Mouse (Mus musculus) embryonic facial prominence, embryonic 11.5 days (tissue): ENCODE results near the gene Sytl2. TPM values are rescaled to one million over a fixed set of nuclear protein-coding genes. Genes with fewer than 3 reads are reported as not detected.

ENCODE experiments used
- ATAC-seq: fragments of 200-750 bp; cut with Nextera tagmentation; replicated peaks from 2 replicates; pipeline ENCODE4 v1.8.0; 2017; ENCODE audit warnings: low read depth; ENCODE audit not compliant: insufficient number of reproducible peaks, low FRiP score, low TSS enrichment
- DNase-seq: peaks from one replicate; pipeline ENCODE4 v3.0.0-alpha.2; 2015; ENCODE audit warnings: low spot score
- H3K27ac ChIP-seq: fragments of 300-500 bp; sonication (generic); replicated peaks from 2 replicates; pipeline ENCODE4 v1.5.1; 2014; ENCODE audit warnings: mild to moderate bottlenecking, low read depth, low read length, control low read depth
- H3K27me3 ChIP-seq: fragments of 300-500 bp; sonication (generic); 2 replicates; pipeline ENCODE4 v1.6.1; 2014; ENCODE audit warnings: mild to moderate bottlenecking, low read length, moderate library complexity, mixed read lengths; ENCODE audit not compliant: control insufficient read depth, insufficient read depth
- H3K36me3 ChIP-seq: fragments of 300-500 bp; sonication (generic); replicated peaks from 2 replicates; pipeline ENCODE4 v1.6.1; 2014; ENCODE audit warnings: low read depth, mild to moderate bottlenecking, low read length, moderate library complexity, mixed read lengths; ENCODE audit not compliant: control insufficient read depth, insufficient read depth
- H3K4me1 ChIP-seq: fragments of 300-500 bp; sonication (generic); 2 replicates; pipeline ENCODE4 v1.6.1; 2014; ENCODE audit warnings: low read length, mixed read lengths; ENCODE audit not compliant: control insufficient read depth, insufficient read depth
- H3K4me2 ChIP-seq: fragments of 300-500 bp; sonication (generic); 2 replicates; pipeline ENCODE4 v1.6.1; 2014; ENCODE audit warnings: low read depth, mild to moderate bottlenecking, control low read depth, low read length, moderate library complexity
- H3K4me3 ChIP-seq: fragments of 300-500 bp; sonication (generic); 2 replicates; pipeline ENCODE4 v1.5.1; 2014; ENCODE audit warnings: low read depth, low read length, control low read depth
- H3K9ac ChIP-seq: fragments of 300-500 bp; sonication (generic); replicated peaks from 2 replicates; pipeline ENCODE4 v1.6.1; 2014; ENCODE audit warnings: mild to moderate bottlenecking, control low read depth, low read length
- H3K9me3 ChIP-seq: fragments of 300-500 bp; sonication (generic); replicated peaks from 2 replicates; pipeline ENCODE4 v1.6.1; 2016; ENCODE audit warnings: mild to moderate bottlenecking, low read length, inconsistent platforms, mixed read lengths; ENCODE audit not compliant: control insufficient read depth
- WGBS: fragments of 180-500 bp; shearing (Covaris S2); extraction: QIAGEN DNeasy Blood & Tissue Kit; methylation state at CpG from one replicate; pipeline ENCODE4 v1.1.7; 2014; 5-methylcytosine and 5-hydroxymethylcytosine counted together
- polyA plus RNA-seq: library from polyadenylated mRNA; unstranded; fragments of >200 nt; fragmentation: Nextera tagmentation; extraction: Ambion mirVana; gene quantifications from 2 replicates; pipeline ENCODE4 v1.2.1, GENCODE M21; 2014

The Sytl2 gene
- polyA plus RNA-seq, 1 experiment from 2014 or later: 5.2 TPM

DNA sequence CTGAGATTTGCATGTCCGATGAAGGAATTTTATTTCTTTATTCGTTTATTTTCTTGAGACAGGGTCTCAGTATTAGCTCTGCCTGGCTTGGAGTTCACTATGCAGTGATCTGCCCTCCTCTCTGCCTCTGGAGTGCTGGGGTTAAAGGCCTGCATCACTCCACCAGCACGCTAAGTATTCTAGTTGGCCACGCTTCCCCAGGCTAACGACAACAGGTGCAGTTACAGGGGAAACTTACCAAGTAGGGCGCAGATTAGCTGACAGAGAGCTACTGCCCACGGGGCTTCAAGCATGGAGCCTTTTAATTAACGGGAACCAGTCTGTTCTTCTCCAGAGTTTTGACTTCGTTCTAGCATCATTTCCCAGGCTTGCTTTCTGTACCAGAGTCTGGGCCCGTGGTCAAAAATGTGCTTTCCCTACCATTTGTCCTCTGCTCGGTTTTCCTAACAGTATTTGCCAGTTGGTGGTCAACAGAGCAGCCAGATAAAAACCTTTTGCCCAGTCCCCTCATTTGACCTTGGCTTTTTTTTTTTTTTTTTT lies 27.4 kb upstream of the Sytl2 start:
- no peak overlapping the region for H3K4me3 ChIP-seq
- no peak for DNase-seq
- H3K4me1 ChIP-seq: no peaks in the 10 kb centered on the region
- H3K4me2 ChIP-seq: no peak overlapping the region
- no peaks in the 10 kb centered on the region for H3K27me3 ChIP-seq
- H3K36me3 ChIP-seq: no peaks in the 10 kb centered on the region
- no peaks in the 10 kb centered on the region for H3K9me3 ChIP-seq
- 64% methylated on average over 11 of the region's 11 CpGs for WGBS
- ATAC-seq: no peak
- no peak overlapping the region for H3K9ac ChIP-seq
- H3K27ac ChIP-seq: no peak overlapping the region

DNA sequence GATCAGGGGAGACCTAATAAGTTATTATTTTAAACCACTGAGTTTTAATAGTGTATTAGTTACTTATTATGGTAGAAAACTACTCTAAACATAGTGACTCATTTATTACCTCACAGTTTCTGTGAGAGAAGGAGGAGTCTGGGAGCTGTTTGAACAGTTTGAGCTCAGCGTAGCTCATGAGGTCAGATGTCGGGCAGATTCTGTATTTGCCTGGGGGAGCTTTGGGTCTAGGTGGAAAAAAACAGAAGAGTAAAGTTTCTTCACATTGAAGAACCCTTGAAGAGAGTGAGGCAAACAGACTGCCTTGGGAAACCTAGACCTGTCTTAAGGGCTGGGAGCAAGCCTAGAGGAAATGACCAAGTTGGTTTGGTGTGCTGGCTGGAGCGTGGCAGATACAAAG lies 24.8 kb upstream of the Sytl2 start:
- no peak for DNase-seq
- H3K36me3 ChIP-seq: no peaks in the 10 kb centered on the region
- H3K27ac ChIP-seq: no peak overlapping the region
- H3K9me3 ChIP-seq: no peaks in the 10 kb centered on the region
- no peak for ATAC-seq
- H3K4me3 ChIP-seq: no peak overlapping the region
- no peak overlapping the region for H3K9ac ChIP-seq
- H3K4me1 ChIP-seq: no peaks in the 10 kb centered on the region
- WGBS: 57% methylated on average over 3 of the region's 3 CpGs
- H3K27me3 ChIP-seq: no peaks in the 10 kb centered on the region
- H3K4me2 ChIP-seq: no peak overlapping the region

DNA sequence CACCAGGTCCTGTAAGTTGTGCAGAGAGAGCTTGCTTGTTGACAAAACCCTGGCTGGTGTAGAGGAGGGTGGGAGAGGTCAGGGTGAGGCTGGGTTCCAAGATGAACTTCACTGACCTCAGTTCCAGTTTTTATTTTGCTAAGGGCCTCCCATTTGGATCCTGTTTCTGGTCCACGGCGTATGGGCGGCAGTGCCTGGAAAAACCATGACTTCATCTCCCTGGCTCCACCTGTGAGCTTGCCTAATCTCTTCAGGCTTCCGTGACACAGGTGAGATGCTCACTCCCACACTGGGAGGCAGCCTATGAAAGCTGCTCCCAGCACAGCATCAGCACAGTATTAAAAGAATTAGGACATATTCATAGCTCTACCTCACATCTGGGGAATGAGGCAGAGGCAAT lies 24.3 kb upstream of the Sytl2 start:
- Histone ChIP-seq H3K9ac (no peak overlapping the region), H3K27ac (no peak overlapping the region), H3K27me3 (no peaks in the 10 kb centered on the region), H3K4me3 (no peak overlapping the region), H3K36me3 (no peaks in the 10 kb centered on the region), H3K4me2 (no peak overlapping the region), H3K4me1 (no peaks in the 10 kb centered on the region), H3K9me3 (no peaks in the 10 kb centered on the region)
- 67% methylated on average over 4 of the region's 4 CpGs for WGBS
- no peak for ATAC-seq
- DNase-seq: no peak

DNA sequence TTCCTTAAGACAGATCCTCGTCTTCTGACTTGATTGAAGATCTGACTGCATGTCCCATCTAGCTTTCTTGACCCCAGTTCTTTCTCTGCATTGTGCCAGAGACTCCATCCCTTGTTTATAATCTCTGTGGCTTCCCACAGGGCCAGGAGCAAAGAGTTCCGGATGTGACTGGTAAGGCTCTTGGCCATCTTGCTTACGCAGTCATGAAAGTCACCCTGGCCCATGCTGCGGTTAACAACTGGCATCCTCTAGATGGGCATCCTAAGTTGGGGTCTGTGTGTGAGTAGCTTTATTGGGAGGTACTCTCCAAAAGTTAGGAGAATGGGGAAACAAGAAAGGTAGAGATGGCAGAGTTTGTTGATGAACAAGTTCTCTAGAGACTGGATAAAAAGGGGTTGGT lies 22.9 kb upstream of the Sytl2 start:
- H3K27ac ChIP-seq: no peak overlapping the region
- H3K27me3 ChIP-seq: no peaks in the 10 kb centered on the region
- no peaks in the 10 kb centered on the region for H3K36me3 ChIP-seq
- WGBS: 89% methylated on average over 4 of the region's 4 CpGs
- H3K4me1 ChIP-seq: no peaks in the 10 kb centered on the region
- ATAC-seq (no peak), DNase-seq (no peak)
- no peak overlapping the region for H3K9ac ChIP-seq
- no peak overlapping the region for H3K4me2 ChIP-seq
- H3K4me3 ChIP-seq: no peak overlapping the region
- H3K9me3 ChIP-seq: no peaks in the 10 kb centered on the region

DNA sequence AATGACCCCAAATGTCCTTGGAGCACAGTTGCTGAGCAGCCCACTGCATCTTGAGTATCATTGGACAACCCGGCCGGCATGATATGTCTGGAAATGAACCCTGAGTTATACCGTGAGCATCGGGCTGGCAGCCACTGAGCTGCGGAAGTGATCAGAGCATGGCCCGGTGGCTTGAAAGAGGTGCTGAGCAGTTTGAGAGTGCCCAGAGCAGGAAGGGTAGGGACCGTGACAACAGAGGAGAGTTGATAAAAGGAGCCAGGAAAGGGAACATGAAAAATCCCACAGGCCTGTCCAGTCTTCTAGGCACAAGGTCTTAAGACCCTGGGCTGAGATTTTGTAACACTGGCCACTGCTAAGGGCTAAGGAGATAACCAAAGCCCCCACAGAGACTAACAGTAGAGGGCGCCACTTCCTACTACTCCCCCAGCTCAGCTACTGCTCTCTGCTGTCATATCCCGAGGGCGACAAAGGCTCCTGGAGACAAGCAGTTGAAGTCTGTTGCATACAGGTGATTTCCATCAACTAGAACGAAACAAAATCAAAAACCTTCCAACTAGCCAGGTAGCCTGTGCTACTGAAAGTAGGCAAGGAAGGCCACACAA lies 21.7 kb upstream of the Sytl2 start:
- Histone ChIP-seq H3K4me1 (no peaks in the 10 kb centered on the region), H3K27ac (no peak overlapping the region), H3K4me2 (no peak overlapping the region), H3K27me3 (no peaks in the 10 kb centered on the region), H3K9ac (no peak overlapping the region), H3K4me3 (no peak overlapping the region), H3K36me3 (no peaks in the 10 kb centered on the region), H3K9me3 (no peaks in the 10 kb centered on the region)
- WGBS: 66% methylated on average over 11 of the region's 11 CpGs
- DNase-seq (peak; percentile 51), ATAC-seq (0 out of 2 replicates have a peak, but pooled peaks have one; percentile 25)

DNA sequence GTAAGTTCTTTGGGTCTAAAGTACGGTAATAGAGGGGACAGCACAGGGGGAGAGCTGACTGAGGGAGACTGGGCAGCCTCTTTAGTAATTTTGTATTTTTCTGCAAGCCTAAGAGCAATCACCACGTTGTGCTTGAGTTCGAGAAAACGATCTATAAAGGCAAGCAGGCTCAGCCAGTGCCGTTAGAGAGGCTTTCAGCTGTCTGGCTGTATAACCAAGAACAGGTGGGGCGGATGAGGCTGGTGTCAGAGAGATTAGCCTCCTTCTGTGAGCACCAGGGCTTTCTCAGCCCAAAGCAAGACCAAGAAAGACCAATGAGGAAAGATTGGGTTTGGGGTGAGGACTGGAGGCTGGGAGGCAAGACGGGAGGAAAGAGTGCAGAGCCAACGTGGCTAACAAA lies 21.2 kb upstream of the Sytl2 start:
- 49% methylated on average over 8 of the region's 8 CpGs for WGBS
- Histone ChIP-seq H3K27me3 (no peaks in the 10 kb centered on the region), H3K27ac (no peak overlapping the region), H3K9me3 (no peaks in the 10 kb centered on the region), H3K9ac (no peak overlapping the region), H3K4me1 (no peaks in the 10 kb centered on the region), H3K36me3 (no peaks in the 10 kb centered on the region), H3K4me3 (no peak overlapping the region), H3K4me2 (no peak overlapping the region)
- DNase-seq (peak; percentile 55), ATAC-seq (no peak)

DNA sequence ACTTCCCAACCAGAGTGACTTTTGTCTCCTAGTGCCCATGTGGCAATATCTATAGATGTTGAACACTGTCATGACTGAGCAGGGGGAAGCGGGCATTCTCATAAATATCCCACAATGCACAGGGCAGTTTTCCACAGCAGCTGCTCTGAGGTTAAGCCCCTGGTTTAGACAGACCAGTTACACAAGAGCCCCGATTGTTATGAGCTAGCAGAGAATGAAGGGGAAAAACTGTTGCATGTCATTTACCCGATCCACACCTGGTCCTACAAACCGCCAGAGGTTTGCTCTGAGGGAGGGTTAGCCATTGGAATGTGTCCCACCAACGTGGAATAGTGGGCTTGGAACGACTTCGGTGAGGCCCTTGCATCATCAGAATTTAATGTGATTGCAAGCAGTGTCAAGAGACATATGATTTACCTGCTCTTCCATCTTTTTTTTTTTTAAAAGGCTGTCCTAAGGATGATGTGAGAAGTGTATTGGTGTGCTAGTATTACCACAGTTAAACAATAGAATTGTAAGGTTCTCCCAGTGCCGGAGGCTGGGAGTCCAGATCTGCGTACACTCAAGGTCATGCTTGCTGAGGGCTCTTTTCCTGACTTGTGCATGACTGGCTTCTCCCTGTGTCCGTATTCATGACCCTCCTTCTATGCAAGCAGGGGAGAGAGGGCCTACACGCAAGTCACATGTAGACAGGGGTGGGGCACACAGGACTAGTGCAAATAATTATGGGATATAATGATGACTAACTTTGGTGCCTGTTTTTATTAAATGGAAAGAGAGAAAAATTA lies 20.1 kb upstream of the Sytl2 start:
- H3K4me1 ChIP-seq: no peaks in the 10 kb centered on the region
- no peak for ATAC-seq
- no peak overlapping the region for H3K4me3 ChIP-seq
- no peak overlapping the region for H3K4me2 ChIP-seq
- H3K27me3 ChIP-seq: no peaks in the 10 kb centered on the region
- DNase-seq: no peak
- no peak overlapping the region for H3K27ac ChIP-seq
- WGBS: 80% methylated on average over 11 of the region's 11 CpGs
- no peaks in the 10 kb centered on the region for H3K36me3 ChIP-seq
- H3K9ac ChIP-seq: no peak overlapping the region
- H3K9me3 ChIP-seq: no peaks in the 10 kb centered on the region

DNA sequence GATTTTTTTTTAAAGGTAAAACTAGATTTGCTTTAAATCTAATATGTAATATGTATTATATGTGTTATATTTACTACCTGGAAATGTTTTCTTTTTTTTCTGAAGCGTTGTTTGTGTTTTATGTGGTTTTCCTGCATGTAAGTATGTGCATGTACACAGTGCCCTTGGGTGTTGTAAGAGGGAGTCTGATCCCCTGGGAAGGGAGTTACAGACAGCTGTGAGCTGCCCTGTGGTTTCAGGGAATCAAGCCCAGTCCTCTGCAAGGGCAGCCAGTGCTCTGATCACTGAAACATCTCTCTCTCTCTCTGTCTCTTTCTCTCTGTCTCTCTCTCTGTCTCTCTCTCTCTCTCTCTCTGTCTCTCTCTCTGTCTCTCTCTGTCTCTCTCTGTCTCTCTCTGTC lies 19.3 kb upstream of the Sytl2 start:
- H3K36me3 ChIP-seq: no peaks in the 10 kb centered on the region
- H3K4me2 ChIP-seq: no peak overlapping the region
- H3K9ac ChIP-seq: no peak overlapping the region
- 94% methylated on average over 1 of the region's 1 CpGs for WGBS
- ATAC-seq (no peak), DNase-seq (no peak)
- no peaks in the 10 kb centered on the region for H3K27me3 ChIP-seq
- H3K9me3 ChIP-seq: no peaks in the 10 kb centered on the region
- H3K27ac ChIP-seq: no peak overlapping the region
- H3K4me1 ChIP-seq: no peaks in the 10 kb centered on the region
- H3K4me3 ChIP-seq: no peak overlapping the region
